Mouse (Mus musculus): ENCODE data around the gene Hba-a2. TPM values are rescaled to one million over a fixed set of nuclear protein-coding genes. Genes with fewer than 3 reads are reported as not detected.
"Not testable (repeated sequence)": the region's sequence is repeated elsewhere in the genome, so short reads cannot be mapped to it uniquely, and the experiment has no call there.

Hba-a2 gene
- polyA plus RNA-seq, 1 experiment from 2014 or later, result 4,938 TPM

GRCm38 (mm10) chr11:32267964-32268363, 28.3 kb upstream of the Hba-a2 start:
- no peak for DNase-seq (ENCODE audit: low spot score)
- Histone ChIP-seq H3K9me3 (no peaks in the 10 kb centered on the region), H3K27me3 (ENCODE audit: insufficient read depth, poor library complexity, severe bottlenecking) (no peaks in the 10 kb centered on the region), H3K27ac (peak overlapping the region; percentile 99), H3K36me3 (no peaks in the 10 kb centered on the region; the same call in 1 of the 2 replicates), H3K4me1 (replicated peaks) (peaks cover 19% of the 10 kb centered on the region), H3K4me3 (peak overlapping the region; percentile 93)
- WGBS, result 28% methylated on average over 5 of the region's 5 CpGs

- H3K27me3 ChIP-seq (ENCODE audit: insufficient read depth, poor library complexity, severe bottlenecking), result no peaks in the 10 kb centered on the region
- no peak overlapping the region for H3K4me3 ChIP-seq
- DNase-seq (ENCODE audit: low spot score), result no peak
- H3K27ac ChIP-seq, result no peak overlapping the region
- 85% methylated on average over 5 of the region's 5 CpGs for WGBS
- no peaks in the 10 kb centered on the region for H3K36me3 ChIP-seq
- H3K9me3 ChIP-seq, result no peaks in the 10 kb centered on the region
- peaks cover 19% of the 10 kb centered on the region for H3K4me1 ChIP-seq (replicated peaks)
These were observed 27.3 kb upstream of the Hba-a2 start for GRCm38 (mm10) chr11:32268952-32269351.

- Histone ChIP-seq H3K36me3 (no peaks in the 10 kb centered on the region), H3K9me3 (no peaks in the 10 kb centered on the region), H3K27me3 (ENCODE audit: insufficient read depth, poor library complexity, severe bottlenecking) (peaks cover under 1% of the 10 kb centered on the region; the same call in 1 of the 2 replicates), H3K4me1 (replicated peaks) (peaks cover 13% of the 10 kb centered on the region), H3K4me3 (no peak overlapping the region), H3K27ac (no peak overlapping the region)
- no peak for DNase-seq (ENCODE audit: low spot score)
- WGBS, result 44% methylated on average over 4 of the region's 4 CpGs
These were observed 25.1 kb upstream of the Hba-a2 start for GRCm38 (mm10) chr11:32271178-32271577.

DNA sequence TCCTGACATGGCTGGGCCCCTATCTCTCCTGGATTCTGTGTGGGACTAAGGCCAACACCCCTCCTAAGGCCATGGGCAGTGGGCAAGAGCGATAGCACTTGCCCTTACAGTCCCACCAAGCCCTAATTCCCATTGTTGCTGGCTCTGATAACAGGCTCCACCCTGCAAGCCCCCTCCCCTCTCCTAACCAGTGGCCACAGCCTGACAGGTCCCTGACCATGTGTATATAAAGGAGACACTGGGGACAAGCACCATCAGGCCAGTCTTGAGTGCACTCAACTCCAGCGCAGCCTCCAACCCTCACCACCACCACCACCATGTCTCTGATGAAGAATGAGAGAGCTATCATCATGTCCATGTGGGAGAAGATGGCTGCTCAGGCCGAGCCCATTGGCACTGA, 19.9 kb upstream of the Hba-a2 start, which contains the start of gene Hba-x:
Gene Hba-x, plus strand, starts transcription at position 54 of the 400 bp plus-strand sequence.
- 77% methylated on average over 3 of the region's 3 CpGs for WGBS
- Histone ChIP-seq H3K4me3 (no peak within 1 kb of the TSS), H3K27ac (no peak within 1 kb of the TSS; the same call in 1 of the 2 replicates), H3K9me3 (no peaks in the 10 kb centered on the region), H3K27me3 (ENCODE audit: insufficient read depth, poor library complexity, severe bottlenecking) (peaks cover 24% of the 10 kb centered on the region), H3K36me3 (no peaks in the 10 kb centered on the region), H3K4me1 (replicated peaks) (no peaks in the 10 kb centered on the region)
- DNase-seq (ENCODE audit: low spot score), result no peak

GRCm38 (mm10) chr11:32277736-32278457, 18.4 kb upstream of the Hba-a2 start:
- no peak for DNase-seq (ENCODE audit: low spot score)
- Histone ChIP-seq H3K27me3 (ENCODE audit: insufficient read depth, poor library complexity, severe bottlenecking) (peaks cover 24% of the 10 kb centered on the region), H3K9me3 (no peaks in the 10 kb centered on the region), H3K36me3 (no peaks in the 10 kb centered on the region), H3K27ac (0 out of 2 replicates have a peak overlapping the region, but pooled peaks have one; percentile 12), H3K4me1 (replicated peaks) (no peaks in the 10 kb centered on the region), H3K4me3 (no peak overlapping the region)
- 70% methylated on average over 21 of the region's 21 CpGs for WGBS

DNA sequence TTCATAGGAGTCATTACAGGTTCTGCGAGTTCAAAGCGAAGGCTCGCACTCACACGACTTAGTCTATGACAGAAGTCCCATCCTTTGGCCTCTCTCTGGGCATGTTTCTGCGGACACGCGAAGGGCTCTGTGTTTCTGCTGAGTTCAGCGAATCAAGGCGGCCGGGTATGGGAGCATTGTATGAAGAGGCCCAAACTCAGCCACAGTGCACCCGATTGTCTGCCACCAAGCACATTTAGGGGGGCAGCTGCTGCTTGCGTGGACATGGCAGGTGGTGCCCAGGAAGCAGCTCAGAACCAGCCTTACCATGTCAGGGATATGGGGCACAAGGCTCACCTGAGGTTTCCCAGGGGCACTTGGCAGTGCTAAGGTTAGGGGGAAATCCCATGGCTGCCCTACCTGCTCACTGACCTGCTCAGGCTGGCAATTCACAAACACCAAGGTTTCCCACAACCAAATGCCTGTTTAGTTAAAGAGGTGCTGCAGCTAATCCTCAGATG, 17.8 kb upstream of the Hba-a2 start:
- no peak for DNase-seq (ENCODE audit: low spot score)

DNA sequence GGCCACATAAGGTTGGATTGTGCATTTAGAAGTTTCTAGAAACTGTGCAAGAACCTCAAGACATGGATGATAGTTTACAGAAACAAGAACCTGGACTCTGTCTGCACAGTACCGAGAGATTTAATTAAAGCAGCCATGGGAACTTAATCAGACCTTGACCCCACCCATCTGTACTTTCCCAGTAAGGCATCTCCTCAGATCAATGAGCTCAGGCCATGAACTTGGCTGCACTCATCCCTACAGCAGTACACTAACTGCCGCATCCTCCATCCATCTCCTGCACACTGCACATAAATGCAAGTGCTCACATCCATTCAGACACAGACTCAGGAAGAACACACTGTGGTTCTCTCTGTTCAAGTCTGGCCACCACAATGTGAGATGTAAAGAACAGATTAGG, 15.6 kb upstream of the Hba-a2 start:
- WGBS, result 81% methylated on average over 2 of the region's 2 CpGs
- no peak for DNase-seq (ENCODE audit: low spot score)
- Histone ChIP-seq H3K4me3 (no peak overlapping the region), H3K36me3 (no peaks in the 10 kb centered on the region), H3K27me3 (ENCODE audit: insufficient read depth, poor library complexity, severe bottlenecking) (peaks cover 24% of the 10 kb centered on the region), H3K27ac (no peak overlapping the region), H3K4me1 (replicated peaks) (no peaks in the 10 kb centered on the region), H3K9me3 (no peaks in the 10 kb centered on the region)

More for the DNA sequence above, 17.8 kb upstream of the Hba-a2 start:
- Histone ChIP-seq H3K27me3 (ENCODE audit: insufficient read depth, poor library complexity, severe bottlenecking) (peaks cover 24% of the 10 kb centered on the region), H3K4me1 (replicated peaks) (no peaks in the 10 kb centered on the region), H3K27ac (no peak overlapping the region), H3K36me3 (no peaks in the 10 kb centered on the region), H3K9me3 (no peaks in the 10 kb centered on the region), H3K4me3 (no peak overlapping the region)
- WGBS, result 83% methylated on average over 12 of the region's 12 CpGs

DNA sequence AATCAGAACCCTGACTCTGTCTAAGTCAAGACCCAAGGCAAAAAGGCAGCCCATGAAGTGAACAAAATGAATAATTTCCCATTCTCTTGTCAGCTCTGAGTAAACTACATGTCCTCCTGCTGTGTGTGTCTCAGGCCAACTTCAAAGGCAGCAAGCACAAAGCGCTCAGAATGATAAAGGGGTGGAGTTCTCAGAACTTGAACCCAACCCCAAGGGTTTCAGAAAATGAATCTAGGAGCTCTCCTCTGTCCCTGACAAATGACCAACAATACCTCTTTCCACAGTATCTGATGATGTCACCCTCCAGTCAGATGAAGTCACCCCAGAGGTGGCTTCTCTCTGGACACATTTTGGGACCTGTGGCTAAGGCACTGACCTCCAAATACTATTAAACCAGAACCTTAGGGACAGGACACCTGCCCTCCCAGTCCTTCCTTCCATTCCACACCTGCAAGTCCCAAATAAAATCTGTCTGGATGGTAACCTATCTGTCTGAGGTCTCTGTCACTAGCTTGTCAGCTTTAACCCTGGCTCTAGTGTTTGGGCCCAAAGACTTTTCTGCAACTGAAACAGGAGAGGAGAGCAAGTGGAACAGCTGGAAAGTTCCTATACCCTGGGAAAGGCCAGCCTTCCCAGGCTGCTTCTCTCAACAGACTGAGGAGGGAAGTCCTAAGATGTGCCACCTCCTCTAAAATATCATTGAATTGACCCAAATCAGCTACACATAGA, 14.7 kb upstream of the Hba-a2 start:
- Histone ChIP-seq H3K9me3 (no peaks in the 10 kb centered on the region), H3K4me3 (no peak overlapping the region), H3K4me1 (replicated peaks) (no peaks in the 10 kb centered on the region), H3K27ac (no peak overlapping the region), H3K36me3 (no peaks in the 10 kb centered on the region), H3K27me3 (ENCODE audit: insufficient read depth, poor library complexity, severe bottlenecking) (peaks cover 20% of the 10 kb centered on the region)
- no peak for DNase-seq (ENCODE audit: low spot score)
- WGBS, result 70% methylated on average over 1 of the region's 1 CpGs

GRCm38 (mm10) chr11:32283091-32283777, 13.1 kb upstream of the Hba-a2 start, which contains the start of gene Hba-a1:
Gene Hba-a1, plus strand, starts transcription at chr11:32283511.
- H3K27me3 ChIP-seq (ENCODE audit: insufficient read depth, poor library complexity, severe bottlenecking), result peaks cover 17% of the 10 kb centered on the region
- H3K9me3 ChIP-seq; H3K4me1 ChIP-seq (replicated peaks); H3K36me3 ChIP-seq; DNase-seq (ENCODE audit: low spot score); H3K4me3 ChIP-seq; H3K27ac ChIP-seq: not testable (repeated sequence)
- WGBS, result 54% methylated on average over 1 of the region's 5 CpGs

- H3K36me3 ChIP-seq; H3K27ac ChIP-seq; DNase-seq (ENCODE audit: low spot score); H3K9me3 ChIP-seq; H3K4me3 ChIP-seq; H3K4me1 ChIP-seq (replicated peaks): not testable (repeated sequence)
- 71% methylated on average over 2 of the region's 2 CpGs for WGBS
- peaks cover 16% of the 10 kb centered on the region for H3K27me3 ChIP-seq (ENCODE audit: insufficient read depth, poor library complexity, severe bottlenecking)
These were observed 11.7 kb upstream of the Hba-a2 start for GRCm38 (mm10) chr11:32284582-32284981.

DNA sequence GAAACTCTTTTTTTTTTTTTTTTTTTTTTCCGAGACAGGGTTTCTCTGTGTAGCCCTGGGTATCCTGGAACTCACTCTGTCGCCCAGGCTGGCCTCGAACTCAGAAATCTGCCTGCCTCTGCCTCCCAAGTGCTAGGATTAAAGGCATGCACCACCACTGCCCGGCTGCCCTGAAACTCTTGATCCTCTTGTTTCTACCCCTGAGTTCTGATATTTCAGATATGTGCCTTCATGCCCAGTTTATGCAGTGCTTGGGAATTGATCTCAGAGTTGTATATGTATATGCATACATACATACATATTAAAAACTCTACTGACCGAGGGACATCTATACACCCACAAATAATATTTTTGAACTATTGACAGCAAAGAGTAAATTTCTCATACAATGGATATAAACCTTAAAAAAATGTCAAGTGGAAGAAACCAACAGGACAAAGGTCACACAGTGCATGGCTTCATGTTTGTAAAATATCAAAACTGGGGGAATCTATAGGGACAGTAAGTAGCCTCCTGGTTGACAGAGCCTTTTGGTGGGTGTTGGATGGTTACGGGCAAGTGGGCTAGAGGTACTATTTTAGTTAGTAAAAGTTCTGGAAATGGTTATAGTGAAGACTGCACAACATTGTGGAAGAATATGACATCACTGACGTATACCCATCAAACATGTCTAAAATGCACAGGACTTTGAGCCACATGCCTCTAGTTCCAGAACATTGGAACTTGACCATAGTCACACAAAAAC, 11.1 kb upstream of the Hba-a2 start:
- H3K9me3 ChIP-seq, result no peaks in the 10 kb centered on the region
- H3K36me3 ChIP-seq, result no peaks in the 10 kb centered on the region
- no peak overlapping the region for H3K4me3 ChIP-seq
- DNase-seq (ENCODE audit: low spot score), result no peak
- no peaks in the 10 kb centered on the region for H3K4me1 ChIP-seq (replicated peaks)
- 79% methylated on average over 7 of the region's 7 CpGs for WGBS
- H3K27me3 ChIP-seq (ENCODE audit: insufficient read depth, poor library complexity, severe bottlenecking), result peaks cover 16% of the 10 kb centered on the region
- no peak overlapping the region for H3K27ac ChIP-seq

DNA sequence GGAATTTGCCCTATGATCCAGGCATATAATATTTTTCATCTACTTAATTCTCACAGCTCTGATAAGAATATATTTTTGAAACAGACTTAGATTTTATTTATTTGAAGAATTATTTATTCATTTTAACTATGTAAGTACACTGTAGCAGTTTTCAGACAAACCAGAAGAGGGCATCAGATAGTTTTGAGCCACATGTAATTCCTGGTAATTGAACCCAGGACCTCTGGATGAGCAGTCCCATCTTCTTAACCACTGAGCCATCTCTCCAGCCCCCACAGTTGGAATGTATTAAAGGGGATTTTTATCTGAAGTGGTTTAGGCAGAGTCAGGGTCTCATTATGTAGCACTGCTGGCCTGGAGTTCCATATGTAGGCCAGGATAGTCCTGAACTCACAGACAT, 10.4 kb upstream of the Hba-a2 start:
- not testable (repeated sequence) for H3K27ac ChIP-seq; DNase-seq (ENCODE audit: low spot score)

More for the DNA sequence above, 10.4 kb upstream of the Hba-a2 start:
- not testable (repeated sequence) for H3K4me3 ChIP-seq; H3K36me3 ChIP-seq; H3K9me3 ChIP-seq; H3K4me1 ChIP-seq (replicated peaks)
- peaks cover 16% of the 10 kb centered on the region for H3K27me3 ChIP-seq (ENCODE audit: insufficient read depth, poor library complexity, severe bottlenecking)
